Mouse (Mus musculus): ENCODE measurements at regions not wholly inside any gene's neighbourhood (a gene's known extent, or its start where the extent isn't known, plus 50 kb on each side); places are given as distances from the start of the nearest gene placed in this dataset.

GRCm38 (mm10) chr5:29142957-29143356 lies 52.8 kb upstream of the Rnf32 start:
- Histone ChIP-seq H3K27me3 (ENCODE audit: control insufficient read depth, insufficient read depth, low read length) (no peaks in the 10 kb centered on the region), H3K9ac (replicated peaks; ENCODE audit: low read length) (no peak overlapping the region), H3K9me3 (ENCODE audit: control insufficient read depth, low read length) (no peaks in the 10 kb centered on the region), H3K4me2 (ENCODE audit: low read length) (no peak overlapping the region), H3K36me3 (ENCODE audit: control insufficient read depth, insufficient read depth, low read length) (no peaks in the 10 kb centered on the region), H3K4me1 (ENCODE audit: control insufficient read depth, insufficient read depth, low read length) (no peaks in the 10 kb centered on the region), H3K27ac (replicated peaks; ENCODE audit: low read depth, low read length) (no peak overlapping the region), H3K4me3 (replicated peaks; ENCODE audit: low read depth, low read length) (no peak overlapping the region)
- DNase-seq (no peak), ATAC-seq (ENCODE audit: low FRiP score, low TSS enrichment) (no peak)
- 70% methylated on average over 2 of the region's 2 CpGs for whole genome bisulfite sequencing

- WGBS: 93% methylated on average over 13 of the region's 13 CpGs
- Histone ChIP-seq H3K27ac (replicated peaks; ENCODE audit: low read depth, low read length) (no peak overlapping the region), H3K27me3 (ENCODE audit: control insufficient read depth, insufficient read depth, low read length) (no peaks in the 10 kb centered on the region), H3K9me3 (ENCODE audit: control insufficient read depth, low read length) (no peaks in the 10 kb centered on the region), H3K4me3 (replicated peaks; ENCODE audit: low read depth, low read length) (no peak overlapping the region), H3K4me1 (ENCODE audit: control insufficient read depth, insufficient read depth, low read length) (no peaks in the 10 kb centered on the region), H3K4me2 (ENCODE audit: low read length) (no peak overlapping the region), H3K9ac (replicated peaks; ENCODE audit: low read length) (no peak overlapping the region), H3K36me3 (ENCODE audit: control insufficient read depth, insufficient read depth, low read length) (no peaks in the 10 kb centered on the region)
- ATAC-seq (ENCODE audit: low FRiP score, low TSS enrichment) (no peak), DNase-seq (no peak)
Observed at GRCm38 (mm10) chr5:29142502-29142901, 53.3 kb upstream of the Rnf32 start.

GRCm38 (mm10) chr5:29137481-29137880 lies 58.3 kb upstream of the Rnf32 start:
- H3K4me3 ChIP-seq (replicated peaks; ENCODE audit: low read depth, low read length): no peak overlapping the region
- no peak overlapping the region for H3K27ac ChIP-seq (replicated peaks; ENCODE audit: low read depth, low read length)
- 91% methylated on average over 5 of the region's 5 CpGs for WGBS
- H3K9ac ChIP-seq (replicated peaks; ENCODE audit: low read length): no peak overlapping the region
- ATAC-seq (ENCODE audit: low FRiP score, low TSS enrichment): no peak
- no peak overlapping the region for H3K4me2 ChIP-seq (ENCODE audit: low read length)
- H3K9me3 ChIP-seq (ENCODE audit: control insufficient read depth, low read length): no peaks in the 10 kb centered on the region
- H3K36me3 ChIP-seq (ENCODE audit: control insufficient read depth, insufficient read depth, low read length): no peaks in the 10 kb centered on the region
- no peaks in the 10 kb centered on the region for H3K27me3 ChIP-seq (ENCODE audit: control insufficient read depth, insufficient read depth, low read length)
- DNase-seq: no peak
- H3K4me1 ChIP-seq (ENCODE audit: control insufficient read depth, insufficient read depth, low read length): no peaks in the 10 kb centered on the region

- WGBS: 4% methylated on average over 3 of the region's 3 CpGs
- ATAC-seq (ENCODE audit: low FRiP score, low TSS enrichment) (no peak), DNase-seq (peak; percentile 3)
- no peak overlapping the region for H3K27ac ChIP-seq (replicated peaks; ENCODE audit: low read depth, low read length)
- no peak overlapping the region for H3K9ac ChIP-seq (replicated peaks; ENCODE audit: low read length)
- H3K4me3 ChIP-seq (replicated peaks; ENCODE audit: low read depth, low read length): no peak overlapping the region
- H3K4me2 ChIP-seq (ENCODE audit: low read length): no peak overlapping the region
- H3K36me3 ChIP-seq (ENCODE audit: control insufficient read depth, insufficient read depth, low read length): no peaks in the 10 kb centered on the region
- no peaks in the 10 kb centered on the region for H3K4me1 ChIP-seq (ENCODE audit: control insufficient read depth, insufficient read depth, low read length)
- no peaks in the 10 kb centered on the region for H3K27me3 ChIP-seq (ENCODE audit: control insufficient read depth, insufficient read depth, low read length)
- H3K9me3 ChIP-seq (ENCODE audit: control insufficient read depth, low read length): no peaks in the 10 kb centered on the region
Observed at GRCm38 (mm10) chr5:29132261-29132660, 63.5 kb upstream of the Rnf32 start.

GRCm38 (mm10) chr5:29131762-29132161 lies 64.0 kb upstream of the Rnf32 start:
- Histone ChIP-seq H3K9me3 (ENCODE audit: control insufficient read depth, low read length) (no peaks in the 10 kb centered on the region), H3K9ac (replicated peaks; ENCODE audit: low read length) (no peak overlapping the region), H3K36me3 (ENCODE audit: control insufficient read depth, insufficient read depth, low read length) (no peaks in the 10 kb centered on the region), H3K4me2 (ENCODE audit: low read length) (no peak overlapping the region), H3K4me3 (replicated peaks; ENCODE audit: low read depth, low read length) (no peak overlapping the region), H3K4me1 (ENCODE audit: control insufficient read depth, insufficient read depth, low read length) (no peaks in the 10 kb centered on the region), H3K27ac (replicated peaks; ENCODE audit: low read depth, low read length) (no peak overlapping the region), H3K27me3 (ENCODE audit: control insufficient read depth, insufficient read depth, low read length) (no peaks in the 10 kb centered on the region)
- ATAC-seq (ENCODE audit: low FRiP score, low TSS enrichment): no peak
- WGBS: 5% methylated on average over 2 of the region's 2 CpGs
- DNase-seq: no peak

GRCm38 (mm10) chr5:29129724-29130123 lies 66.1 kb upstream of the Rnf32 start:
- DNase-seq: no peak
- 91% methylated on average over 3 of the region's 3 CpGs for WGBS
- H3K4me3 ChIP-seq (replicated peaks; ENCODE audit: low read depth, low read length): no peak overlapping the region

GRCm38 (mm10) chr5:29116942-29117341 lies 78.8 kb upstream of the Rnf32 start:
- no peak overlapping the region for H3K27ac ChIP-seq (replicated peaks; ENCODE audit: low read depth, low read length)
- H3K4me2 ChIP-seq (ENCODE audit: low read length): no peak overlapping the region
- H3K4me1 ChIP-seq (ENCODE audit: control insufficient read depth, insufficient read depth, low read length): no peaks in the 10 kb centered on the region
- no peaks in the 10 kb centered on the region for H3K9me3 ChIP-seq (ENCODE audit: control insufficient read depth, low read length)
- DNase-seq (no peak), ATAC-seq (ENCODE audit: low FRiP score, low TSS enrichment) (no peak)
- H3K36me3 ChIP-seq (ENCODE audit: control insufficient read depth, insufficient read depth, low read length): no peaks in the 10 kb centered on the region
- no peaks in the 10 kb centered on the region for H3K27me3 ChIP-seq (ENCODE audit: control insufficient read depth, insufficient read depth, low read length)
- no peak overlapping the region for H3K9ac ChIP-seq (replicated peaks; ENCODE audit: low read length)
- H3K4me3 ChIP-seq (replicated peaks; ENCODE audit: low read depth, low read length): no peak overlapping the region
- 76% methylated on average over 2 of the region's 2 CpGs for WGBS

More at GRCm38 (mm10) chr5:29129724-29130123, 66.1 kb upstream of the Rnf32 start:
- H3K27me3 ChIP-seq (ENCODE audit: control insufficient read depth, insufficient read depth, low read length): no peaks in the 10 kb centered on the region
- no peaks in the 10 kb centered on the region for H3K4me1 ChIP-seq (ENCODE audit: control insufficient read depth, insufficient read depth, low read length)
- no peak for ATAC-seq (ENCODE audit: low FRiP score, low TSS enrichment)
- no peak overlapping the region for H3K27ac ChIP-seq (replicated peaks; ENCODE audit: low read depth, low read length)
- H3K9me3 ChIP-seq (ENCODE audit: control insufficient read depth, low read length): no peaks in the 10 kb centered on the region
- H3K36me3 ChIP-seq (ENCODE audit: control insufficient read depth, insufficient read depth, low read length): no peaks in the 10 kb centered on the region
- no peak overlapping the region for H3K4me2 ChIP-seq (ENCODE audit: low read length)
- H3K9ac ChIP-seq (replicated peaks; ENCODE audit: low read length): no peak overlapping the region

- no peak for DNase-seq
- Histone ChIP-seq H3K9me3 (ENCODE audit: control insufficient read depth, low read length) (no peaks in the 10 kb centered on the region), H3K4me1 (ENCODE audit: control insufficient read depth, insufficient read depth, low read length) (no peaks in the 10 kb centered on the region), H3K36me3 (ENCODE audit: control insufficient read depth, insufficient read depth, low read length) (no peaks in the 10 kb centered on the region), H3K27ac (replicated peaks; ENCODE audit: low read depth, low read length) (no peak overlapping the region), H3K9ac (replicated peaks; ENCODE audit: low read length) (no peak overlapping the region), H3K4me2 (ENCODE audit: low read length) (no peak overlapping the region), H3K4me3 (replicated peaks; ENCODE audit: low read depth, low read length) (no peak overlapping the region), H3K27me3 (ENCODE audit: control insufficient read depth, insufficient read depth, low read length) (no peaks in the 10 kb centered on the region)
- ATAC-seq (ENCODE audit: low FRiP score, low TSS enrichment): no peak
Observed at GRCm38 (mm10) chr5:29112531-29112930, 83.3 kb upstream of the Rnf32 start.

- no peaks in the 10 kb centered on the region for H3K27me3 ChIP-seq (ENCODE audit: control insufficient read depth, insufficient read depth, low read length)
- no peaks in the 10 kb centered on the region for H3K9me3 ChIP-seq (ENCODE audit: control insufficient read depth, low read length)
- ATAC-seq (ENCODE audit: low FRiP score, low TSS enrichment) (no peak), DNase-seq (no peak)
- H3K9ac ChIP-seq (replicated peaks; ENCODE audit: low read length): no peak overlapping the region
- H3K36me3 ChIP-seq (ENCODE audit: control insufficient read depth, insufficient read depth, low read length): no peaks in the 10 kb centered on the region
- no peak overlapping the region for H3K27ac ChIP-seq (replicated peaks; ENCODE audit: low read depth, low read length)
- no peak overlapping the region for H3K4me3 ChIP-seq (replicated peaks; ENCODE audit: low read depth, low read length)
- no peaks in the 10 kb centered on the region for H3K4me1 ChIP-seq (ENCODE audit: control insufficient read depth, insufficient read depth, low read length)
- H3K4me2 ChIP-seq (ENCODE audit: low read length): no peak overlapping the region
Observed at GRCm38 (mm10) chr5:29107276-29107675, 88.5 kb upstream of the Rnf32 start.

Measured in midbrain, embryonic 14.5 days (tissue).